Mouse (Mus musculus) limb, embryonic 11.5 days (tissue): ENCODE data around the gene Igf2. TPM values are rescaled to one million over a fixed set of nuclear protein-coding genes. Genes with fewer than 3 reads are reported as not detected.

Experiments used
- ATAC-seq: fragments of 200-750 bp; cut with Nextera tagmentation; 2 replicates; pipeline ENCODE4 v1.8.0; 2017; ENCODE audit warnings: low read depth; ENCODE audit not compliant: insufficient number of reproducible peaks, low FRiP score, low TSS enrichment
- DNase-seq: peaks from one replicate; pipeline ENCODE4 v3.0.0-alpha.2; 2015; ENCODE audit warnings: low spot score
- H3K27ac ChIP-seq: fragments of 300-500 bp; sonication (generic); replicated peaks from 2 replicates; pipeline ENCODE4 v1.5.1; 2014; ENCODE audit warnings: low read depth, mild to moderate bottlenecking, low read length
- H3K27me3 ChIP-seq: fragments of 300-500 bp; sonication (generic); 2 replicates; pipeline ENCODE4 v1.6.1; 2014; ENCODE audit warnings: mild to moderate bottlenecking, low read length, mixed read lengths; ENCODE audit not compliant: control insufficient read depth, insufficient read depth
- H3K36me3 ChIP-seq: fragments of 300-500 bp; sonication (generic); 2 replicates; pipeline ENCODE4 v1.6.1; 2014; ENCODE audit warnings: mild to moderate bottlenecking, low read length, moderate library complexity, mixed read lengths; ENCODE audit not compliant: control insufficient read depth, insufficient read depth
- H3K4me1 ChIP-seq: fragments of 300-500 bp; sonication (generic); 2 replicates; pipeline ENCODE4 v1.6.1; 2014; ENCODE audit warnings: low read length, mixed read lengths; ENCODE audit not compliant: control insufficient read depth, insufficient read depth
- H3K4me2 ChIP-seq: fragments of 300-500 bp; sonication (generic); 2 replicates; pipeline ENCODE4 v1.6.1; 2014; ENCODE audit warnings: low read depth, mild to moderate bottlenecking, moderate library complexity; ENCODE audit not compliant: severe bottlenecking
- H3K4me3 ChIP-seq: fragments of 300-500 bp; sonication (generic); 2 replicates; pipeline ENCODE4 v1.5.1; 2014; ENCODE audit warnings: low read depth, low read length
- H3K9ac ChIP-seq: fragments of 300-500 bp; sonication (generic); 2 replicates; pipeline ENCODE4 v1.6.1; 2014; ENCODE audit warnings: mild to moderate bottlenecking, low read length
- H3K9me3 ChIP-seq: fragments of 300-500 bp; sonication (generic); 2 replicates; pipeline ENCODE4 v1.6.1; 2016; ENCODE audit warnings: low read length; ENCODE audit not compliant: control insufficient read depth
- WGBS: fragments of 180-500 bp; shearing (Covaris S2); extraction: QIAGEN DNeasy Blood & Tissue Kit; methylation state at CpG from one replicate; pipeline ENCODE4 v1.1.7; 2014; 5-methylcytosine and 5-hydroxymethylcytosine counted together
- polyA plus RNA-seq: library from polyadenylated mRNA; unstranded; fragments of >200 nt; fragmentation: Nextera tagmentation; extraction: Ambion mirVana; gene quantifications from 2 replicates; pipeline ENCODE4 v1.2.1, GENCODE M21; 2014

Igf2 gene
- polyA plus RNA-seq, 1 experiment from 2014 or later, result 852 TPM

GRCm38 (mm10) chr7:142663151-142663550 is 3.5 kb downstream of the Igf2 start:
- peaks cover 5% of the 10 kb centered on the region; the same call in 1 of the 2 replicates for H3K36me3 ChIP-seq
- WGBS, result 3% methylated on average over 5 of the region's 5 CpGs
- ATAC-seq, result no peak
- peak overlapping the region; percentile 73 for H3K4me3 ChIP-seq
- H3K4me2 ChIP-seq, result peak overlapping the region; percentile 57
- H3K27ac ChIP-seq, result peak overlapping the region; percentile 98
- H3K4me1 ChIP-seq, result peaks cover 10% of the 10 kb centered on the region
- H3K9ac ChIP-seq, result peak overlapping the region; percentile 86
- DNase-seq, result peak; percentile 41
- peaks cover 47% of the 10 kb centered on the region for H3K27me3 ChIP-seq
- H3K9me3 ChIP-seq, result 0 out of 2 replicates have a peak, but pooled peaks cover under 1% of the 10 kb centered on the region

DNA sequence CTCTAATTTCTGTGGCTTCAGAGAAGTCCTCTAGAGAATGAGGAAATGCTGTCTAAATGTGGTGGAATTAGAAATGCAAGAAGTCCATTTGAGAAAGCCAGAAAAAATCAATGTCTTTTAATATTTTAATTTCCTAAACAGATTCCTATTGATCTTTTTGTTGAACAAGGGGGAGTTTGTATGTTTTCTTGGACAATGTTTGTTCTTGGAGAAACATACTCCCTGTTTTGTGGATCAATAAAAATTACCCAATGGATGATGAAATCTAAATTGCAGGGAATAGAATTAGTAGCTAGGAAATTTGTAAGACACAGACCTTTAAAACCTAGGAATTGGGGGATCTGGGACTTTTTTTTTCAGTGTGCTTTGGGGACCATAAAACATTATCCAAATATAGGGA is 4.8 kb downstream of the Igf2 start:
- DNase-seq (no peak), ATAC-seq (no peak)
- peak overlapping the region; percentile 99 for H3K9ac ChIP-seq
- H3K4me1 ChIP-seq, result peaks cover 10% of the 10 kb centered on the region
- peak overlapping the region; percentile 98 for H3K27ac ChIP-seq
- peak overlapping the region; percentile 57 for H3K4me2 ChIP-seq
- H3K9me3 ChIP-seq, result no peaks in the 10 kb centered on the region
- H3K27me3 ChIP-seq, result peaks cover 60% of the 10 kb centered on the region
- peak overlapping the region; percentile 73 for H3K4me3 ChIP-seq
- H3K36me3 ChIP-seq, result peaks cover under 1% of the 10 kb centered on the region; the same call in 1 of the 2 replicates

DNA sequence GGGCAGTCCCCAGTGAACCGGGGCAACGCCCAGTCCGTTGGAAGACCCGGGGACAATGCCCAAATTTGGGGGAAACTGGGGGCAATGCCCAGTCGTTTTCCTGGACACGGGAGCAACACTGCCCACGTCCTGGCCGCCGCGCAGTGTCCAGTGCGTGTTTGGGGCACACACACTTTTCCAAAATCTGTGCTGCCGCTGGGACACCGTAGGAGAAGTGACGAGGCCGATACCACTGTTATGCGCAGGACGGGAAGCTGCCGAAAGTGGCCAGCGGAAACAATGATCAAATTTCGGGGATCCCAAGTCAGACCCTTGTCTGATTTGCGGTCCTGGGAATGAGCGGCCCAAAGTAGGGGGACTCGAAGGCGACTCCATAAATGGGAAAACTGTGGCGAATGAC is 5.6 kb downstream of the Igf2 start:
- DNase-seq, result peak; percentile 72
- Histone ChIP-seq H3K4me1 (peaks cover 10% of the 10 kb centered on the region), H3K27me3 (peaks cover 65% of the 10 kb centered on the region), H3K4me3 (peak overlapping the region; percentile 73), H3K27ac (peak overlapping the region; percentile 98), H3K9ac (peak overlapping the region; percentile 99), H3K36me3 (no peaks in the 10 kb centered on the region), H3K9me3 (no peaks in the 10 kb centered on the region), H3K4me2 (peak overlapping the region; percentile 57)
- under 1% methylated on average over 25 of the region's 25 CpGs for WGBS
- ATAC-seq, result no peak

- Histone ChIP-seq H3K36me3 (no peaks in the 10 kb centered on the region), H3K27me3 (peaks cover 64% of the 10 kb centered on the region), H3K4me1 (peaks cover 10% of the 10 kb centered on the region), H3K4me3 (peak overlapping the region; percentile 73), H3K9me3 (no peaks in the 10 kb centered on the region), H3K4me2 (peak overlapping the region; percentile 57), H3K27ac (peak overlapping the region; percentile 98), H3K9ac (peak overlapping the region; percentile 99)
- under 1% methylated on average over 29 of the region's 29 CpGs for WGBS
- DNase-seq (no peak), ATAC-seq (no peak)
These were observed 6.0 kb downstream of the Igf2 start for GRCm38 (mm10) chr7:142660651-142660945.

DNA sequence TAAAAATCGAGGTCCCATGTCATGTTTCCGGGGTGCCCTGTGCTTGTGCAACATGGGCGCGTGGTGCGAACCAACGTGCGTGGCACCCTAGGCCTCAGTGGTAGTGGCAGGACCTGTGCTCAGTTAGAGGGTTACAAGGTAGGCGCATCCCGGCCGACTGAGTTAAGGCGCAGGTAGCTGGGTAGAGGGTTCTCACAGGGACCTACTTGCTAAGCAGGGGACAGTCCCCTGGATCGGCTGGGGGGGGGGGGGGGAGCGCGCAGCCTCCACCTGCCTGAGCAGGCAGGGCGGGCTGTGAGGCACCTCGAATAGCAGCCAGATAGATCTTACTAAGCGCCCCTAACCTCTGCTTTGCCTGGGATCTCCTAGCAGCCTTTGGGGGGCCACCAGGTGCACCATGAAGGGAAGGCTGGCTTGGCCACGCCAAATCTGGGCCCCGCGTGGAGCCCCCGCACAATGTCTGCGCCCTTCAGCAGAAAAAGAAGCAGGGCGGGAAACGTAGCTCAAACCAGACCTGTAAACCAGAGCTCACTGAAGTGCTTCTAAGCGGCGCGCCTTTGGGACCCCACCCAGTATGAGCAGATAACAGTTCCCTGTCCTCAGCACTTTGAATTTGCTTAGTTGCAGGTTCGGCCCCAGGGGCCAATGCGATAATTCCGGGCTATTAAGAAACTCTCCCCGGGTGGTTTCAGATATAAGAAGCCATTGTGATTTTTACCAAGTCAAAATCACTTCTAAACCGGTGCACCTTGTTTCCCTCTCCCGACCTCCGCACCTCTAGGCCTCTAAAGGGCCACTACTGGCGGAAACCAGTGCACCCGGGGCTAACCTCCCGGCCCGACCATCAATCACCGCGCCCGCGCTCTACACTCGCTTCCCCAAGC is 6.6 kb downstream of the Igf2 start:
- Histone ChIP-seq H3K4me2 (peak overlapping the region; percentile 57), H3K9ac (peak overlapping the region; percentile 99), H3K9me3 (no peaks in the 10 kb centered on the region), H3K27me3 (peaks cover 61% of the 10 kb centered on the region), H3K4me3 (peak overlapping the region; percentile 73), H3K4me1 (peaks cover 12% of the 10 kb centered on the region), H3K27ac (peak overlapping the region; percentile 98), H3K36me3 (no peaks in the 10 kb centered on the region)
- ATAC-seq (0 out of 2 replicates have a peak, but pooled peaks have one; percentile 15), DNase-seq (peak; percentile 76)
- WGBS, result under 1% methylated on average over 39 of the region's 43 CpGs

DNA sequence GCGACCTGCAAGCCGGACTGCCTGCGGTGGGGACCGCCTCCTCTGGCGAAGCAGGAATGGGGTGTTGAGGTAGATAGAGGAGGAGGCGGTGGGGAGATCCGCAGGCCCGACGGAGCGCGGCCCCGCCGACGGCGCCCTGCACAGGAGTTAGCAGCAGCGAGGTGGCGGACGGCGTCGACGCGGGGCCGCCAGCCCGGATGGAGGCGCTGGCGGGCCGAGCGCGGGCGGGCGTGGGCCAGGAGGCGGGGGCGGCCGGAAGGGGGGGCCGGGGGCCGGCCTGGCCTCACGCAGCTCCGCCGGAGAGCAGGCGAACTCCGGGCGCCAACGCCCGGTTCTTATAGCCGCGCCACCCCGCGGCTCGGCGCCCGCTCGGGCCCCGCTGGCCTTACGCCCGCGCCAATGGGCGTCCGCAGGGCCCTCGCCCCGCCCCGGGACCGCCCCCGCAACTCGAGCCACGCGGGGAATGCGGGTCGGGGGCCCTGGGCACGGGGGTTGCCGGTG is 7.4 kb downstream of the Igf2 start:
- under 1% methylated on average over 39 of the region's 70 CpGs for WGBS
- Histone ChIP-seq H3K9ac (peak overlapping the region; percentile 99), H3K4me2 (peak overlapping the region; percentile 57), H3K27ac (peak overlapping the region; percentile 98), H3K9me3 (no peaks in the 10 kb centered on the region), H3K36me3 (peaks cover 3% of the 10 kb centered on the region; the same call in 1 of the 2 replicates), H3K4me1 (peaks cover 19% of the 10 kb centered on the region), H3K4me3 (peak overlapping the region; percentile 73), H3K27me3 (peaks cover 68% of the 10 kb centered on the region)
- DNase-seq (peak; percentile 72), ATAC-seq (peak; percentile 70)

DNA sequence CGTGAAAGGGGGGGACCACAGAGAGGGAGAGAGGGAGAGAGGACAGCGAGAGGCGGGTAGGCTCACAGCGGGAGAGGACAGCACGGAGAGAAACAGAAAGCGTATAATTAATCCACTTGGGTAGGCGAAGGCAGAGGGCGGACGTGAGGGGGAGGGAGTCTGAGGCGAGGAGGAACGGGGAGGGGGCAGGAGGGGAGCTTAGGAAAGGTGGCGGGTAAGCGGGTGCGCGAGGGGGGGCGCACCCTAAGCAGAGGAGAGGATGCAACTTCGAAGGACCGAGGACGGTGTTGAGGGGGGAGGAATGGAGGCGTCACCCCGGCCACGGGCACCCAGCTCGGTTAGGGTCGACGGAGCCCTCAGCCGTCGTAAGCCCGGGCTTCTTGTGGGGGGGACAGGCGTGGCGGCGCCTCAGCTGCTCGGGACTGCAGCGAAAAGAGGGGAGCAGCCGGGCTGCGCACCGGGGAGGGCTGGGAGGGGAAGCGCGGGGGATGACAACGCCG is 7.9 kb downstream of the Igf2 start:
- Histone ChIP-seq H3K4me1 (peaks cover 21% of the 10 kb centered on the region), H3K27me3 (peaks cover 66% of the 10 kb centered on the region), H3K9me3 (no peaks in the 10 kb centered on the region), H3K9ac (peak overlapping the region; percentile 95), H3K36me3 (peaks cover 4% of the 10 kb centered on the region), H3K27ac (peak overlapping the region; percentile 98), H3K4me3 (peak overlapping the region; percentile 73), H3K4me2 (peak overlapping the region; percentile 57)
- no peak for ATAC-seq
- WGBS, result under 1% methylated on average over 39 of the region's 40 CpGs
- no peak for DNase-seq

- DNase-seq, result peak; percentile 74
- 1% methylated on average over 34 of the region's 34 CpGs for WGBS
- peaks cover 20% of the 10 kb centered on the region for H3K4me1 ChIP-seq
- peak; percentile 18 for ATAC-seq
- H3K36me3 ChIP-seq, result peaks cover 4% of the 10 kb centered on the region
- no peaks in the 10 kb centered on the region for H3K9me3 ChIP-seq
- peak overlapping the region; percentile 98 for H3K27ac ChIP-seq
- H3K9ac ChIP-seq, result peak overlapping the region; percentile 95
- H3K4me3 ChIP-seq, result peak overlapping the region; percentile 73
- H3K4me2 ChIP-seq, result peak overlapping the region; percentile 57
- H3K27me3 ChIP-seq, result peaks cover 66% of the 10 kb centered on the region
These were observed 8.6 kb downstream of the Igf2 start for GRCm38 (mm10) chr7:142657821-142658614.
